Mouse (Mus musculus): ENCODE results near the gene Fam178b. TPM values are rescaled to one million over a fixed set of nuclear protein-coding genes. Genes with fewer than 3 reads are reported as not detected.
A peak's percentile ranks its signal among the peaks of the same experiment; 100 is the strongest.

Fam178b gene
- polyA plus RNA-seq, 1 experiment from 2014 or later, result 3.5 TPM

GRCm38 (mm10) chr1:36560903-36561302, 122.1 kb downstream of the Fam178b start:
- 44% methylated on average over 6 of the region's 6 CpGs for WGBS
- Histone ChIP-seq H3K27ac (replicated peaks) (no peak overlapping the region), H3K27me3 (no peaks in the 10 kb centered on the region), H3K9ac (no peak overlapping the region), H3K36me3 (no peaks in the 10 kb centered on the region), H3K4me3 (replicated peaks) (no peak overlapping the region), H3K4me2 (replicated peaks) (no peak overlapping the region), H3K9me3 (replicated peaks) (no peaks in the 10 kb centered on the region), H3K4me1 (peaks cover 26% of the 10 kb centered on the region)
- no peak for ATAC-seq (ENCODE audit: insufficient number of reproducible peaks, low FRiP score, low TSS enrichment, low read depth)

GRCm38 (mm10) chr1:36559888-36560287, 123.1 kb downstream of the Fam178b start:
- no peak overlapping the region for H3K4me2 ChIP-seq (replicated peaks)
- H3K4me1 ChIP-seq, result peaks cover 34% of the 10 kb centered on the region
- WGBS, result 30% methylated on average over 5 of the region's 5 CpGs

GRCm38 (mm10) chr1:36559256-36559655, 123.7 kb downstream of the Fam178b start:
- peak overlapping the region; percentile 95 for H3K4me3 ChIP-seq (replicated peaks)
- H3K36me3 ChIP-seq, result peaks cover 9% of the 10 kb centered on the region; the same call in 1 of the 2 replicates
- H3K27me3 ChIP-seq, result no peaks in the 10 kb centered on the region
- WGBS, result 19% methylated on average over 4 of the region's 4 CpGs
- peak overlapping the region; percentile 89 for H3K4me2 ChIP-seq (replicated peaks)
- H3K9me3 ChIP-seq (replicated peaks), result no peaks in the 10 kb centered on the region
- peaks cover 40% of the 10 kb centered on the region for H3K4me1 ChIP-seq
- no peak overlapping the region for H3K9ac ChIP-seq
- peak overlapping the region; percentile 99; the same call in 1 of the 2 replicates for H3K27ac ChIP-seq (replicated peaks)
- no peak for ATAC-seq (ENCODE audit: insufficient number of reproducible peaks, low FRiP score, low TSS enrichment, low read depth)

More at GRCm38 (mm10) chr1:36559888-36560287, 123.1 kb downstream of the Fam178b start:
- Histone ChIP-seq H3K36me3 (peaks cover 3% of the 10 kb centered on the region; the same call in 1 of the 2 replicates), H3K27me3 (no peaks in the 10 kb centered on the region), H3K4me3 (replicated peaks) (no peak overlapping the region), H3K9me3 (replicated peaks) (no peaks in the 10 kb centered on the region), H3K9ac (no peak overlapping the region), H3K27ac (replicated peaks) (no peak overlapping the region)
- no peak for ATAC-seq (ENCODE audit: insufficient number of reproducible peaks, low FRiP score, low TSS enrichment, low read depth)

GRCm38 (mm10) chr1:36558031-36558993, 124.7 kb downstream of the Fam178b start, which contains the start of gene Sema4c:
Gene Sema4c (minus strand): TSS chr1:36558349.
- peak within 1 kb of the TSS; percentile 93 for H3K9ac ChIP-seq
- peak within 1 kb of the TSS; percentile 95 for H3K4me3 ChIP-seq (replicated peaks)
- peak within 1 kb of the TSS; percentile 99 for H3K27ac ChIP-seq (replicated peaks)
- peaks cover 18% of the 10 kb centered on the region for H3K36me3 ChIP-seq
- no peaks in the 10 kb centered on the region for H3K27me3 ChIP-seq
- ATAC-seq (ENCODE audit: insufficient number of reproducible peaks, low FRiP score, low TSS enrichment, low read depth), result peak; percentile 69
- peak within 1 kb of the TSS; percentile 89 for H3K4me2 ChIP-seq (replicated peaks)
- peaks cover 45% of the 10 kb centered on the region for H3K4me1 ChIP-seq
- 1% methylated on average over 66 of the region's 69 CpGs for WGBS
- H3K9me3 ChIP-seq (replicated peaks), result no peaks in the 10 kb centered on the region

GRCm38 (mm10) chr1:36557457-36558011, 125.4 kb downstream of the Fam178b start:
- peak; percentile 87 for ATAC-seq (ENCODE audit: insufficient number of reproducible peaks, low FRiP score, low TSS enrichment, low read depth)
- H3K36me3 ChIP-seq, result peaks cover 26% of the 10 kb centered on the region
- H3K4me3 ChIP-seq (replicated peaks), result peak overlapping the region; percentile 95
- under 1% methylated on average over 48 of the region's 48 CpGs for WGBS
- H3K27ac ChIP-seq (replicated peaks), result peak overlapping the region; percentile 99
- no peaks in the 10 kb centered on the region for H3K27me3 ChIP-seq
- peaks cover 45% of the 10 kb centered on the region for H3K4me1 ChIP-seq
- H3K9ac ChIP-seq, result peak overlapping the region; percentile 93
- peak overlapping the region; percentile 89 for H3K4me2 ChIP-seq (replicated peaks)
- no peaks in the 10 kb centered on the region for H3K9me3 ChIP-seq (replicated peaks)

- under 1% methylated on average over 49 of the region's 52 CpGs for WGBS
- peak overlapping the region; percentile 99 for H3K27ac ChIP-seq (replicated peaks)
- H3K9ac ChIP-seq, result peak overlapping the region; percentile 93
- peaks cover 45% of the 10 kb centered on the region for H3K4me1 ChIP-seq
- H3K36me3 ChIP-seq, result peaks cover 34% of the 10 kb centered on the region
- H3K27me3 ChIP-seq, result no peaks in the 10 kb centered on the region
- H3K4me3 ChIP-seq (replicated peaks), result peak overlapping the region; percentile 95
- peak; percentile 84 for ATAC-seq (ENCODE audit: insufficient number of reproducible peaks, low FRiP score, low TSS enrichment, low read depth)
- peak overlapping the region; percentile 89 for H3K4me2 ChIP-seq (replicated peaks)
- no peaks in the 10 kb centered on the region for H3K9me3 ChIP-seq (replicated peaks)
Observed at GRCm38 (mm10) chr1:36556553-36557456, 126.2 kb downstream of the Fam178b start.

GRCm38 (mm10) chr1:36555798-36556395, 127.1 kb downstream of the Fam178b start:
- ATAC-seq (ENCODE audit: insufficient number of reproducible peaks, low FRiP score, low TSS enrichment, low read depth), result no peak
- Histone ChIP-seq H3K4me1 (peaks cover 47% of the 10 kb centered on the region), H3K4me3 (replicated peaks) (peak overlapping the region; percentile 95), H3K27me3 (no peaks in the 10 kb centered on the region), H3K4me2 (replicated peaks) (peak overlapping the region; percentile 89), H3K9me3 (replicated peaks) (no peaks in the 10 kb centered on the region), H3K27ac (replicated peaks) (peak overlapping the region; percentile 99), H3K9ac (peak overlapping the region; percentile 93), H3K36me3 (peaks cover 43% of the 10 kb centered on the region)
- 2% methylated on average over 8 of the region's 8 CpGs for WGBS

GRCm38 (mm10) chr1:36554633-36555399, 128.2 kb downstream of the Fam178b start:
- Histone ChIP-seq H3K27me3 (no peaks in the 10 kb centered on the region), H3K9me3 (replicated peaks) (no peaks in the 10 kb centered on the region), H3K27ac (replicated peaks) (peak overlapping the region; percentile 99), H3K9ac (no peak overlapping the region), H3K4me1 (peaks cover 54% of the 10 kb centered on the region), H3K36me3 (peaks cover 53% of the 10 kb centered on the region), H3K4me2 (replicated peaks) (peak overlapping the region; percentile 89), H3K4me3 (replicated peaks) (peak overlapping the region; percentile 95)
- ATAC-seq (ENCODE audit: insufficient number of reproducible peaks, low FRiP score, low TSS enrichment, low read depth), result no peak
- 62% methylated on average over 21 of the region's 21 CpGs for WGBS

GRCm38 (mm10) chr1:36552506-36552905, 130.5 kb downstream of the Fam178b start:
- Histone ChIP-seq H3K9me3 (replicated peaks) (no peaks in the 10 kb centered on the region), H3K36me3 (peaks cover 66% of the 10 kb centered on the region), H3K4me3 (replicated peaks) (no peak overlapping the region), H3K27ac (replicated peaks) (no peak overlapping the region), H3K4me2 (replicated peaks) (no peak overlapping the region), H3K9ac (no peak overlapping the region), H3K4me1 (peaks cover 62% of the 10 kb centered on the region), H3K27me3 (no peaks in the 10 kb centered on the region)
- WGBS, result 87% methylated on average over 16 of the region's 16 CpGs
- ATAC-seq (ENCODE audit: insufficient number of reproducible peaks, low FRiP score, low TSS enrichment, low read depth), result no peak

GRCm38 (mm10) chr1:36551904-36552303, 131.1 kb downstream of the Fam178b start:
- Histone ChIP-seq H3K27ac (replicated peaks) (no peak overlapping the region), H3K4me2 (replicated peaks) (no peak overlapping the region), H3K9ac (no peak overlapping the region), H3K27me3 (no peaks in the 10 kb centered on the region), H3K4me1 (peaks cover 65% of the 10 kb centered on the region), H3K36me3 (peaks cover 66% of the 10 kb centered on the region), H3K9me3 (replicated peaks) (no peaks in the 10 kb centered on the region), H3K4me3 (replicated peaks) (no peak overlapping the region)
- ATAC-seq (ENCODE audit: insufficient number of reproducible peaks, low FRiP score, low TSS enrichment, low read depth), result no peak
- 85% methylated on average over 17 of the region's 17 CpGs for WGBS
